Mouse (Mus musculus) brain, embryonic 14.5 days (tissue): ENCODE measurements at regions not wholly inside any gene's neighbourhood (a gene's known extent, or its start where the extent isn't known, plus 50 kb on each side); places are given as distances from the start of the nearest gene placed in this dataset.

Experiments used
- CTCF ChIP-seq: fragments of 200-500 bp; IDR thresholded peaks from 2 replicates; pipeline ENCODE4 v1.5.1; 2012; ENCODE audit warnings: inconsistent platforms, mild to moderate bottlenecking, moderate library complexity, borderline replicate concordance; ENCODE audit not compliant: insufficient read depth, insufficient read length; ENCODE audit errors: extremely low read depth
- POLR2A ChIP-seq: fragments of 200-500 bp; IDR thresholded peaks from 2 replicates; pipeline ENCODE4 v1.6.1; 2012; ENCODE audit warnings: mild to moderate bottlenecking, inconsistent platforms, borderline replicate concordance; ENCODE audit not compliant: poor library complexity, insufficient read depth, insufficient read length, severe bottlenecking; ENCODE audit errors: extremely low read depth

DNA sequence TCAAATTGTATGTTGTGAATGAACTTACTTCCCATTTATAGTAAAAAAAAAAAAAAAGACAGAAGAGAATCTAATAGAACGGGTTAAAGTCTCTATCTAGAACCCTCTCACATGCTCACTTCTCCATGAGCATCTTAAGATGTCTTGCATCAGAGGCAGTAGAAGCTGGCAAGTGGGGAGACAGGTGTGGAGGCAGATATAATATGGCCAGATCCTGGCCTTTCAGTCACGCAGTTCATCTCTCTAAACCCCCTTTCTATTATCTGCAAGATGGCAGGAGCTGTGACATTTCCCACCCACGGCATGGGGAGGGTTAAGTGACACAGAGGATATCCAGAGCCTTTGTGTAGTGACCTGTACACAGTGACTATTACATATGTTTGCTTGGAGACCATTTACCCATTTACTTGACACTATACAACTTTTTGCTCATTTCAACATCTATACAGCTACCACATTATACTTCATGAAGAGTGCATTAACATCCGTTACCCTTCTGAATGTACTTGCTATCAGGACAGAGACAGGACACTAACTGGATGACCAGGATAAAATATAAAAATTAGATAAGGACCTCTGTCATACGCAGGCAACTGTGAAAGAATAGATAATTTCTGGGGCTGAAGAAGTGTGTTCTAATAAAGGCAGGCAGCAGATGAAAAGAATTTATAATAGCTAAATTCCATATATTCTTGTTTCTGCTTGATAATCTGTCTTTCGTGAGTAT lies 91.9 kb downstream of the Naa11 start:
- TF ChIP-seq POLR2A (no peak), CTCF (no peak)
